Mouse (Mus musculus) cortical plate, adult 2 months (tissue): ENCODE results near the gene Thsd7b.

Experiments used
- CTCF ChIP-seq: fragments of 200-500 bp; IDR thresholded peaks from 2 replicates; pipeline ENCODE4 v1.5.1; 2011; ENCODE audit warnings: mild to moderate bottlenecking, control low read depth, low read length; ENCODE audit not compliant: insufficient read depth; ENCODE audit errors: extremely low read depth
- POLR2A ChIP-seq: fragments of 200-500 bp; IDR thresholded peaks from 2 replicates; pipeline ENCODE4 v1.6.1; 2011; ENCODE audit warnings: mild to moderate bottlenecking, low read length, control low read depth; ENCODE audit not compliant: insufficient read depth; ENCODE audit errors: extremely low read depth

- no peak for TF ChIP-seq CTCF
- no peak for TF ChIP-seq POLR2A
These were observed 439.6 kb downstream of the Thsd7b start for GRCm38 (mm10) chr1:129712706-129713105.
